Mouse (Mus musculus) left cerebral cortex, postnatal 25 days (tissue): ENCODE results near the gene Podn. TPM values are rescaled to one million over a fixed set of nuclear protein-coding genes. Genes with fewer than 3 reads are reported as not detected.
"Not testable (repeated sequence)": the region's sequence is repeated elsewhere in the genome, so short reads cannot be mapped to it uniquely, and the experiment has no call there.

Source experiments
- DNase-seq, 2 experiments: peaks; one replicate each; pipeline ENCODE4 v3.0.0; 2022; ENCODE audit warnings: low spot score in 2 of 2, mixed read lengths in 1 of 2
- intact Hi-C: fragments of 180-260 bp; cut with DNase I; formaldehyde crosslinking; loops from one replicate; pipeline ENCODE4 v1.15.1; 2025
- total RNA-seq, 2 experiments: library from RNA; stranded (reverse); gene quantifications; 2 replicates each; pipeline ENCODE4 v1.2.3; 2021

Gene Podn
- total RNA-seq, 2 experiments from 2014 or later = 7.2 to 8.8 TPM

GRCm38 (mm10) chr4:108080876-108081275 lies 15.4 kb downstream of the Podn start:
- intact Hi-C loops = no loop called here
- DNase-seq = no peak

- intact Hi-C loops = no loop called here
These were observed 16.5 kb downstream of the Podn start for GRCm38 (mm10) chr4:108079762-108080161.

DNA sequence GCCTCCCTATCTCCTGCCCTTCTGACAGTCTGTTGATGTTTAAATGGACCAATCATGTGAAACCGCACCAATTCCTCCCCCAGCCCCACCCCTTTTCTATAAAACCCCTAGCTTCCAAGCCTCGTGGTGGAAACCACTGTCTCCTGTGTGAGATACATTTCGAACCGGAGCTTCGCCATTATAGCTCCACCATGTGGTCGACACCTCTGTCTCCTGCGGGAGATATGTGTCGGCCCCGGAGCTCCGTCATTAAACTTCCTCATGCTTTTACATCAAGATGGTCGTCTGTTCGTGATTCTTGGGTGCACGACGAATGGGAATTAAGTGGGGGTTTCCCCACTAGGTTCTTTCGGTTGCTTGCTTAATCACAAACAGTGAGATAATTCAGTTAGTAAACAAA lies 17.1 kb downstream of the Podn start:
- intact Hi-C loops, DNase-seq: not testable (repeated sequence)

More at GRCm38 (mm10) chr4:108079762-108080161, 16.5 kb downstream of the Podn start:
- no peak for DNase-seq

- intact Hi-C loops = no loop called here
These were observed 18.9 kb downstream of the Podn start for GRCm38 (mm10) chr4:108077224-108077955.

DNA sequence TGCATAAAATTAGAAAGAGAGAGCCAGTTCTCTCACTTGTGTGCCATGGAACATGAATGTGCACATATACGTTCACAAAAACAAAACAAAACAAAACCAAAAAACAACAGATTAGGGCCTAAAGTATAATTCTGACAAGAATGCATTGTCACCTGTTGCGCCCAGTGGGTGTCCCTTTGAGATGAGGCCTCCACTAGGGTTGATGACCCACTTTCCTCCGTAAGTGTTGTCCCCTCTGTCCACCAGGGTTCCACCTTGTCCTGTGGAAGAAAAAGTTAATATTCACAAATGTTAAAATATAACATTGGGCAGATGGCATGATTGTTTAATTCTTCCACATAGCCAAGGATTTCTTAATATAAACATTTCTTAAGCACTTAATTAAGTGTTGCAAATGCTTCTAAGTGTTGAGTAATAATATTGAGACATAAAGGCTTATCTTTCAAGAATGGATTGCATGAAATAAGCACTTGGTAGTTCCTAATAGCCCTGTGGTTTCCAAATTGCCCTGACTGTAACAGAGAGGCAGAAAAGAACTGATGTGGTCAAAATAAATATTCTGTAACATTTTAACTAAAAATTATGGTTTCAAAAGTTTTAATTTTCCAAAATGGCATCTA lies 21.9 kb downstream of the Podn start:
- DNase-seq = no peak
- intact Hi-C loops = loop anchor here (5.0 kb wide), 1 partner anchor 137 kb away; no protein-coding TSS in a partner anchor

More at GRCm38 (mm10) chr4:108077224-108077955, 18.9 kb downstream of the Podn start:
- DNase-seq = no peak

DNA sequence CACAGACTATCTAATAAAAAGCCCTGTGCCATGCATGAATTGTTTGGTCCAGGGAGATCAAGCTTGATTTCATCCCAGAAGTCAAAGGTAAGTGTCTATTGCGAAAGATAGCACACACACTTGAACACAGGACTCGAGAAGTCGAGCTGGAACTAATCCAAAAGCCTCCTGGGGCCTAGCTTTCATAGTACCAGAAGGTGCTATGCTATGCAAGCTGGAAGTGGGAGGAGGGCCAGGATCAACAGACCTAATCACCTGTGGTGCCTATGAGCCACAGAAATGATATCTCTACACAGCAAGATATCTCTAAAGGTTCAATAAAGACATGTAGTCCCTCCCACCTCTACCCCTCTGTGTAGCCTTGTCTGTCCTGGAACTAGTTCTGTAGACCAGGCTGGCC lies 24.2 kb downstream of the Podn start:
- intact Hi-C loops = loop anchor here (5.0 kb wide), 1 partner anchor 135 kb away; no protein-coding TSS in a partner anchor
- DNase-seq = no peak

GRCm38 (mm10) chr4:108071235-108071901 lies 24.9 kb downstream of the Podn start:
- intact Hi-C loops = loop anchor here (2.0 to 5.0 kb wide), 2 partner anchors 134 to 181 kb away; no protein-coding TSS in a partner anchor
- peak; percentile 94 to 97 for DNase-seq

GRCm38 (mm10) chr4:108070723-108071122 lies 25.5 kb downstream of the Podn start:
- DNase-seq = no peak
- intact Hi-C loops = loop anchor here (2.0 to 5.0 kb wide), 2 partner anchors 133 to 180 kb away; no protein-coding TSS in a partner anchor

- intact Hi-C loops = loop anchor here (2.0 to 5.0 kb wide), 2 partner anchors 133 to 179 kb away; no protein-coding TSS in a partner anchor
- no peak for DNase-seq
These were observed 26.0 kb downstream of the Podn start for GRCm38 (mm10) chr4:108070286-108070685.

GRCm38 (mm10) chr4:108068081-108068480 lies 28.2 kb downstream of the Podn start:
- no peak for DNase-seq
- intact Hi-C loops = no loop called here

DNA sequence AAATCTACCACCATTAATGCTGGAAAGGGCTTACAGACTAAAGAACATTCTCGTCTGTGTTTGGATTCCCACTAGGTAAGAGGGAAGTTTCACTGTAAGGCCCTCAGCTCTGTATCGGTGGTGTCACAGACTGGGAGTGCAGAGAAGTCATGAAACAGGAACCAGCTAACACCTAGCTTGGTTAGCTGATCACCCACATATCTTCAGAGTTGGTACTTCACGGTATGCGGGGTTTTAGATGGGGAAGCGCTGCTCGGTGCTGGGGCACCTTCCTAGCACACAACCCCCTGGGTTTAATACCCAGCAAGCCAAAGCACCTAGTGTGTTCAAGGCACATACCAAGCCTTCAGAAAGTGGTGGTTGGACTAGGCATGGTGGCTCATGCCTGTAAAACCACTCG lies 29.0 kb downstream of the Podn start:
- intact Hi-C loops = no loop called here
- no peak for DNase-seq

- intact Hi-C loops = no loop called here
- no peak for DNase-seq
These were observed 29.7 kb downstream of the Podn start for GRCm38 (mm10) chr4:108066569-108066968.

- intact Hi-C loops = no loop called here
- DNase-seq = no peak
These were observed 30.9 kb downstream of the Podn start for GRCm38 (mm10) chr4:108065176-108065844.

DNA sequence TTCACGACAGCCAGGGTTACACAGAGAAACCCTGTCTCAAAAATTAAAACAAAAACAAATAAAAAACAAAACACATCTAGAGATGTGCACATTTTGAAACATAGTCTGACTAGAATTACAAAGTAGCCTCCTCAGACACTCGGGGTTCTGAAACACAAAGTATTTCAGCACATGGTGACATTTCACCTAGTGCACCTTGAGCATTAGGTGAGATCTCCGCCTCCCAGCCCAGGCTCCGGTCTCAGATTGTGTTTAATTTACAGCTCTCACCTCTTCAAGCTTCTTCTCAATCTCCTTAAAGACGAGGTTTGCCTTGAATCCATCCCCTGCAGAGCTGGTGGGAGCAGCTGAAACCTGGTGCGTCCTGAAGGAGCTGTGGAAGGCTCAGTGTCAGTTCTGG lies 32.6 kb downstream of the Podn start:
- intact Hi-C loops = no loop called here
- DNase-seq = no peak

GRCm38 (mm10) chr4:108062524-108062923 lies 33.7 kb downstream of the Podn start:
- no peak for DNase-seq
- intact Hi-C loops = no loop called here

DNA sequence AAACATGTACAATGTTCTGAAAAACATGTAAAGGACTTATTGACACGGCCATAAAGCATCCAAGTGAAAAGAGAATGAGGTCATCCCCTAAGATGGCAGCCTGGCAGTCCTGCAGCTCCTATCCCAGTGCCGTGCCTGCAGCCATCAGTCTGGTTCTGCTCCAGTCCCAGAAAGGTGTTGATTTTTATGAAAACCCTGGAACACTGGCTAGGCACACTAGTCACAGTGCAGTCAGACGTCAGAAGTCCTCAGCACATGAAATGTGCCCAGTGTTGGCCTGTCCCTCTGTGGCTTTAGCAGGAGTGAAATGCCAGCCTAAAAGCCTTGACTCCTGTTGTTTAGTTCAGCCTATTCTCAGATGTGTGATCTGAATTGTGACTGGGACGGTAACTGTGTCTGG lies 35.5 kb downstream of the Podn start:
- intact Hi-C loops = no loop called here
- DNase-seq = no peak

DNA sequence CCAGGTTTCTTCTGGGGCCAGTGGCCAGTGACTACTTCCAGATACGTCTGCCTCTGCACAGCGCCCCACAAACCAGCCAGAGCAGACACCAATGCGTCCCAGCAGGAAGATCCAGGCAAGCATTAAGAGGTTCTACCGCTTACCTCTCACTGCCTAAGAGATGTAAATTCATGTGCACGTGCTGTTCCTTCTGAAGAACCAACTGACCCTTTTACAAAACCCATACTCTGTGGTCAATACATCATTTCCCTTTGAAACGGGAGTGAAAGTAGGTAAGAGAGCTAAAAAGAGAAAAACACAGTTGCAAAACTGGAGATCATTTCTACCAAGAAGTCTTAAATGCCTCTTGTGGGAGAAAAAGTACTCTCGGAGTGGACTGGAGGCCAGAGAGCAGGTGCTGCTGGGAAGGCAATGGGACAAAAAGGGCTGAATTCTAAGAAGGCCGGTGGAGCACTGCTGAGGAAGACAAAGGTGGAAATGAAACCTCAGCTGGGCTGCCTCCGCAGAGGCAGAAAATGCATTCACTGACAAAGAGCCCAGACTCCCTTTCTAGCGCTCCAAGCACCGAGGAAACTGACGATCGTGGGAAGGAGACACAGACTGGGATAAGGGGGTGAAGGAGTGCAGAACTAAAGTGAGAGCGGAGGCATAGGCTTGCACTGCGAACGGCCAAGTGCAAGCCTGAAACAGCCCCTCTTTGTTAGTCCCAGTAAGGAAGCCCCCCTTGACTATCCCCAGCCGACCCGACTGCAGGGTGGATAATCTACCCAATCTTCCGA lies 36.5 kb downstream of the Podn start:
- intact Hi-C loops = loop anchor here (5.0 kb wide), 2 partner anchors 77 to 117 kb away; no protein-coding TSS in a partner anchor
- peak; percentile 39 to 84 for DNase-seq

DNA sequence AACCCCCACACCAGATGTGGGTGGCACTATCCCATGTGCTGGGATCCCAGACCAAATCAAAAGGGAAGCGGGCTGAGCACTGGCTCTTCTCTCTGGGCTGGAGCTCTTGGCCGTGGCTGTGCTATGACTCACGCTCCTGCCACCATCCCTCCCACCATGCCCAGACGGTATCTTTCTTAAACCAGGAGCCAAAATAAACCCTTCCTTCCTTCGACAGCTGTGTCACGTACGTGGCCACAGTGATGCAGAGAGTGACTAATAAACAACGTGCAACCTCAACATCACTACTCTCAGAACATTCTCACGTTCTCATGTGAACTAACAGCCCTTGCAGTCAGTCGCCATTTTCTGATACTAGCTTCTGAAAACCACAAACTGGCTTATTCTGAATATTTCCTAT lies 38.1 kb downstream of the Podn start:
- intact Hi-C loops = loop anchor here (5.0 kb wide), 2 partner anchors 76 to 116 kb away; no protein-coding TSS in a partner anchor
- peak; percentile 44 to 87 for DNase-seq

DNA sequence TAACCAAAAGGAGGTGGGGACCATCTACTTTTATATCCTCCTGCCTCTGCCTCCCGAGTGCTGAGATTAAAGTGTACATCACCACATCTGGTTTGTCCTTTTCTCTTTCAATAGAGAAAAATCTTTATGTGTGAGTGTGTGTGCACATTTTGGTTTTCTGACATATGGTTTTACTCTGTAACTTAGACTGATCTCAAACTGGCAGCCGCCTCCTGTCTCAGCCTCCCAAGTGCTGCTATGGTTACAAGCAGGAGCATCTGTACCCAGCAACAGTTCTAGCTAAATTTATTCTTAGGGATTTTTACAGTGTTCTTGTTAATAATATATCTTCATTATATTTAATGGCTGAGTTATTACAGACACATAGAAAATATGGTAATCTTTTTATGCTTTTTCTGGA lies 39.0 kb downstream of the Podn start:
- intact Hi-C loops = loop anchor here (5.0 kb wide), 2 partner anchors 75 to 115 kb away; no protein-coding TSS in a partner anchor
- DNase-seq = peak in 1 of 2 experiments; percentile 76
